Mouse (Mus musculus) heart, postnatal 25 days (tissue): ENCODE data around the gene Dpagt1. TPM values are rescaled to one million over a fixed set of nuclear protein-coding genes. Genes with fewer than 3 reads are reported as not detected.
"Not testable (repeated sequence)": the region's sequence is repeated elsewhere in the genome, so short reads cannot be mapped to it uniquely, and the experiment has no call there.

Experiments used
- DNase-seq: peaks from one replicate; pipeline ENCODE4 v3.0.0; 2022; ENCODE audit warnings: low spot score
- intact Hi-C: fragments of 180-260 bp; cut with DNase I; formaldehyde crosslinking; loops from one replicate; pipeline ENCODE4 v1.15.1; 2025
- total RNA-seq, 2 experiments: library from RNA; stranded (reverse); gene quantifications; 2 replicates each; pipeline ENCODE4 v1.2.3; 2021

Dpagt1 gene
- total RNA-seq, 2 experiments from 2014 or later, result 18.6 to 19.6 TPM

- no peak for DNase-seq
- intact Hi-C loops, result loop anchor here (5.0 kb wide), 1 partner anchor 44 kb away; no protein-coding TSS in a partner anchor
Observed at GRCm38 (mm10) chr9:44336093-44336406, 10.2 kb downstream of the Dpagt1 start.

- not testable (repeated sequence) for DNase-seq
- intact Hi-C loops, result loop anchor here (5.0 kb wide), 1 partner anchor 44 kb away; no protein-coding TSS in a partner anchor
Observed at GRCm38 (mm10) chr9:44336513-44336912, 10.7 kb downstream of the Dpagt1 start.

- DNase-seq, result no peak
- intact Hi-C loops, result loop anchor here (5.0 kb wide), 1 partner anchor 45 kb away; no protein-coding TSS in a partner anchor
Observed at GRCm38 (mm10) chr9:44336964-44337363, 11.1 kb downstream of the Dpagt1 start.

GRCm38 (mm10) chr9:44337436-44338169 lies 11.8 kb downstream of the Dpagt1 start:
- no peak for DNase-seq
- intact Hi-C loops, result loop anchor here (5.0 kb wide), 1 partner anchor 45 kb away; no protein-coding TSS in a partner anchor

GRCm38 (mm10) chr9:44338574-44338973 lies 12.8 kb downstream of the Dpagt1 start:
- intact Hi-C loops, result loop anchor here (5.0 kb wide), 1 partner anchor 46 kb away; no protein-coding TSS in a partner anchor
- DNase-seq, result no peak

GRCm38 (mm10) chr9:44341487-44341886 lies 15.7 kb downstream of the Dpagt1 start:
- intact Hi-C loops, result no loop called here
- no peak for DNase-seq

GRCm38 (mm10) chr9:44342173-44342572 lies 16.4 kb downstream of the Dpagt1 start:
- no peak for DNase-seq
- intact Hi-C loops, result no loop called here

- DNase-seq, result no peak
- intact Hi-C loops, result no loop called here
Observed at GRCm38 (mm10) chr9:44342605-44343004, 16.8 kb downstream of the Dpagt1 start.

- no peak for DNase-seq
- intact Hi-C loops, result no loop called here
Observed at GRCm38 (mm10) chr9:44343290-44343689, 17.5 kb downstream of the Dpagt1 start.

GRCm38 (mm10) chr9:44343781-44344421 lies 18.1 kb downstream of the Dpagt1 start, which contains the start of gene Hmbs:
Gene Hmbs, minus strand, starts transcription at chr9:44344228.
- DNase-seq, result peak; percentile 83
- intact Hi-C loops, result no loop called here

- DNase-seq, result no peak
- intact Hi-C loops, result no loop called here
Observed at GRCm38 (mm10) chr9:44345570-44346433, 20.0 kb downstream of the Dpagt1 start.

- no peak for DNase-seq
Observed at GRCm38 (mm10) chr9:44347166-44347565, 21.3 kb downstream of the Dpagt1 start.

GRCm38 (mm10) chr9:44347621-44348020 lies 21.8 kb downstream of the Dpagt1 start:
- no peak for DNase-seq
- intact Hi-C loops, result no loop called here

More at GRCm38 (mm10) chr9:44347166-44347565, 21.3 kb downstream of the Dpagt1 start:
- intact Hi-C loops, result no loop called here

- intact Hi-C loops, result no loop called here
Observed at GRCm38 (mm10) chr9:44348546-44348945, 22.7 kb downstream of the Dpagt1 start.

GRCm38 (mm10) chr9:44351396-44351795 lies 25.6 kb downstream of the Dpagt1 start:
- intact Hi-C loops, result no loop called here

More at GRCm38 (mm10) chr9:44348546-44348945, 22.7 kb downstream of the Dpagt1 start:
- DNase-seq, result no peak

GRCm38 (mm10) chr9:44352337-44352736 lies 26.5 kb downstream of the Dpagt1 start:
- DNase-seq, result no peak
- intact Hi-C loops, result no loop called here

More at GRCm38 (mm10) chr9:44351396-44351795, 25.6 kb downstream of the Dpagt1 start:
- no peak for DNase-seq

GRCm38 (mm10) chr9:44353142-44353541 lies 27.3 kb downstream of the Dpagt1 start:
- intact Hi-C loops, result no loop called here
- no peak for DNase-seq

- intact Hi-C loops, result loop anchor here (5.0 kb wide), 1 partner anchor 110 kb away; no protein-coding TSS in a partner anchor
- no peak for DNase-seq
Observed at GRCm38 (mm10) chr9:44357207-44357606, 31.4 kb downstream of the Dpagt1 start.

- intact Hi-C loops, result no loop called here
Observed at GRCm38 (mm10) chr9:44361190-44361917, 35.5 kb downstream of the Dpagt1 start, which contains the start of gene Vps11. Gene Vps11, minus strand, starts transcription at chr9:44361670.

More at GRCm38 (mm10) chr9:44361190-44361917, 35.5 kb downstream of the Dpagt1 start, which contains the start of gene Vps11:
- DNase-seq, result peak; percentile 87
